Mouse (Mus musculus): ENCODE results near the gene Slc25a26. TPM values are rescaled to one million over a fixed set of nuclear protein-coding genes. Genes with fewer than 3 reads are reported as not detected.

Slc25a26 gene
- polyA plus RNA-seq, 1 experiment from 2014 or later = 11.9 TPM

Small RNA genes lying within 50 kb of the gene (microRNA-seq; reads per million reads assigned to microRNA genes)
- gene Mir7041 = not detected

Other genes starting within 250 kb of the Slc25a26 start
- 27.7 and 28.2 TPM in 2 replicates for gene Magi1, start 216.4 kb upstream of the Slc25a26 start, polyA plus RNA-seq (2015; fragmentation: Nextera tagmentation; extraction: Ambion mirVana)
- 18.7 and 22.7 TPM in 2 replicates for gene Lrig1, start 199.8 kb downstream of the Slc25a26 start, polyA plus RNA-seq (2015; fragmentation: Nextera tagmentation; extraction: Ambion mirVana)